Mouse (Mus musculus) cerebellum, postnatal 25 days (tissue): Measurements from ENCODE around the gene Acss3.

Experiments used
- DNase-seq, 2 experiments: peaks; one replicate each; pipeline ENCODE4 v3.0.0; 2021; ENCODE audit warnings: mixed read lengths in 2 of 2

The Acss3 gene

GRCm38 (mm10) chr10:106998052-106998625, 125.3 kb downstream of the Acss3 start:
- no peak for DNase-seq

GRCm38 (mm10) chr10:106989478-106989877, 134.0 kb downstream of the Acss3 start:
- DNase-seq = no peak

- DNase-seq = no peak
Measured at GRCm38 (mm10) chr10:106975193-106976141, 148.0 kb downstream of the Acss3 start.

- no peak for DNase-seq
Measured at GRCm38 (mm10) chr10:106959026-106959425, 164.4 kb downstream of the Acss3 start.

- no peak for DNase-seq
Measured at GRCm38 (mm10) chr10:106941380-106941779, 182.1 kb downstream of the Acss3 start.

- no peak for DNase-seq
Measured at GRCm38 (mm10) chr10:106939441-106939840, 184.0 kb downstream of the Acss3 start.

- DNase-seq = no peak
Measured at GRCm38 (mm10) chr10:106938851-106939250, 184.6 kb downstream of the Acss3 start.

- DNase-seq = no peak
Measured at GRCm38 (mm10) chr10:106936996-106937395, 186.5 kb downstream of the Acss3 start.

- DNase-seq = peak; percentile 10
Measured at GRCm38 (mm10) chr10:106932571-106933073, 190.8 kb downstream of the Acss3 start.

- no peak for DNase-seq
Measured at GRCm38 (mm10) chr10:106928576-106929332, 194.7 kb downstream of the Acss3 start.

GRCm38 (mm10) chr10:106924798-106925197, 198.7 kb downstream of the Acss3 start:
- DNase-seq = no peak

GRCm38 (mm10) chr10:106924334-106924733, 199.1 kb downstream of the Acss3 start:
- DNase-seq = no peak

- no peak for DNase-seq
Measured at GRCm38 (mm10) chr10:106914822-106915221, 208.6 kb downstream of the Acss3 start.

GRCm38 (mm10) chr10:106914275-106914674, 209.2 kb downstream of the Acss3 start:
- DNase-seq = no peak

- DNase-seq = no peak
Measured at GRCm38 (mm10) chr10:106913032-106913431, 210.4 kb downstream of the Acss3 start.

- DNase-seq = no peak
Measured at GRCm38 (mm10) chr10:106910108-106910507, 213.4 kb downstream of the Acss3 start.

GRCm38 (mm10) chr10:106896351-106896750, 227.1 kb downstream of the Acss3 start:
- DNase-seq = no peak
